Mouse (Mus musculus) liver, adult 2 months (tissue): ENCODE results near the gene Upf3a. TPM values are rescaled to one million over a fixed set of nuclear protein-coding genes. Genes with fewer than 3 reads are reported as not detected.
A peak's percentile ranks its signal among the peaks of the same experiment; 100 is the strongest.

Experiments
- DNase-seq: peaks from one replicate; pipeline ENCODE4 v3.0.0-alpha.2; 2011; ENCODE audit warnings: low read depth, low spot score; ENCODE audit errors: extremely low read depth
- H3K27ac ChIP-seq: fragments of 200-500 bp; replicated peaks from 2 replicates; pipeline ENCODE4 v1.5.1; 2012; ENCODE audit warnings: low read depth, mild to moderate bottlenecking, control low read depth, inconsistent platforms, low read length; ENCODE audit not compliant: insufficient read depth
- H3K27me3 ChIP-seq: fragments of 200-500 bp; 2 replicates; pipeline ENCODE4 v1.6.1; 2012; ENCODE audit warnings: mild to moderate bottlenecking, moderate library complexity, low read length, inconsistent platforms; ENCODE audit not compliant: control insufficient read depth, insufficient read depth
- H3K36me3 ChIP-seq: fragments of 200-500 bp; 2 replicates; pipeline ENCODE4 v1.6.1; 2012; ENCODE audit warnings: low read length, inconsistent platforms; ENCODE audit not compliant: control insufficient read depth, insufficient read depth
- H3K4me1 ChIP-seq: fragments of 200-500 bp; 2 replicates; pipeline ENCODE4 v1.6.1; 2011; ENCODE audit warnings: low read length; ENCODE audit not compliant: control insufficient read depth, insufficient read depth
- H3K4me3 ChIP-seq: fragments of 200-500 bp; 2 replicates; pipeline ENCODE4 v1.5.1; 2011; ENCODE audit warnings: low read depth, mild to moderate bottlenecking, control low read depth, low read length, moderate library complexity; ENCODE audit not compliant: insufficient read depth
- H3K79me2 ChIP-seq: fragments of 200-500 bp; 2 replicates; pipeline ENCODE4 v1.6.1; 2012; ENCODE audit warnings: inconsistent platforms, mild to moderate bottlenecking, low read length, moderate library complexity; ENCODE audit not compliant: control insufficient read depth, insufficient read depth
- H3K9ac ChIP-seq: fragments of 200-500 bp; 2 replicates; pipeline ENCODE4 v1.6.1; 2012; ENCODE audit warnings: low read depth, mild to moderate bottlenecking, control low read depth, inconsistent platforms, low read length
- CTCF ChIP-seq: fragments of 200-500 bp; IDR thresholded peaks from 2 replicates; pipeline ENCODE4 v1.5.1; 2011; ENCODE audit warnings: low read depth, low read length, control low read depth
- POLR2A ChIP-seq: fragments of 200-500 bp; IDR thresholded peaks from 2 replicates; pipeline ENCODE4 v1.6.1; 2011; ENCODE audit warnings: low read length, control low read depth; ENCODE audit not compliant: insufficient read depth; ENCODE audit errors: extremely low read depth
- WGBS: fragments of 180-500 bp; shearing (Covaris S2); methylation state at CpG from one replicate; pipeline ENCODE4 v1.1.7; 2018; 5-methylcytosine and 5-hydroxymethylcytosine counted together
- polyA plus RNA-seq: library from polyadenylated mRNA; depleted of rRNA; stranded (reverse); fragments of >200 nt; gene quantifications from 2 replicates; pipeline ENCODE4 v1.2.3, GENCODE M21; 2012
- total RNA-seq: library from RNA; depleted of rRNA; stranded (reverse); fragments of >200 nt; gene quantifications from 2 replicates; pipeline ENCODE4 v1.2.3, GENCODE M21; 2014

The Upf3a gene
- total and polyA plus RNA-seq, 2 experiments: 3.2 to 5.3 TPM

DNA sequence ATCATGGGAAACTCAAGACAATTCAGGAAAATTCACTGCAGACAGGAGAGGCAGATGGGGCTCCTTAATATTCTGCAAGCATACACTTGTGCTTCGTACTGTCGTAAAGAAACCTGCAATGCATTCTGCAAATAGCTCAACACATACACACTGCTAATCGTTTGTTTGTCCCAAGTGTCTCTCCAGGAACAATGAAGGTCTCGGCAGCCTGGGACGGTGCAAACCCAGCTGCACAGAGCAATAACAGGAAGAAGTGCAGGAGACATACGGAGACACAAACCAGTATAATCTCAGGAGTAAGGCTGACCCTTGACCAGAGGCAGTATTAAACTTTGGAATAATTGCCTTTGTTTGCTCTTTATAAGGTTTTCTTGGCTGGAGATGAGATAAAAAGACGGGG is 28.9 kb upstream of the Upf3a start:
- 79% methylated on average over 7 of the region's 7 CpGs for WGBS
- Histone ChIP-seq H3K4me1 (peaks cover 2% of the 10 kb centered on the region; the same call in 1 of the 2 replicates), H3K4me3 (no peak overlapping the region), H3K9ac (no peak overlapping the region), H3K27me3 (no peaks in the 10 kb centered on the region), H3K79me2 (0 out of 2 replicates have a peak, but pooled peaks cover 4% of the 10 kb centered on the region), H3K27ac (no peak overlapping the region), H3K36me3 (peaks cover 8% of the 10 kb centered on the region; the same call in 1 of the 2 replicates)
- no peak for TF ChIP-seq CTCF
- no peak for TF ChIP-seq POLR2A
- DNase-seq: no peak

DNA sequence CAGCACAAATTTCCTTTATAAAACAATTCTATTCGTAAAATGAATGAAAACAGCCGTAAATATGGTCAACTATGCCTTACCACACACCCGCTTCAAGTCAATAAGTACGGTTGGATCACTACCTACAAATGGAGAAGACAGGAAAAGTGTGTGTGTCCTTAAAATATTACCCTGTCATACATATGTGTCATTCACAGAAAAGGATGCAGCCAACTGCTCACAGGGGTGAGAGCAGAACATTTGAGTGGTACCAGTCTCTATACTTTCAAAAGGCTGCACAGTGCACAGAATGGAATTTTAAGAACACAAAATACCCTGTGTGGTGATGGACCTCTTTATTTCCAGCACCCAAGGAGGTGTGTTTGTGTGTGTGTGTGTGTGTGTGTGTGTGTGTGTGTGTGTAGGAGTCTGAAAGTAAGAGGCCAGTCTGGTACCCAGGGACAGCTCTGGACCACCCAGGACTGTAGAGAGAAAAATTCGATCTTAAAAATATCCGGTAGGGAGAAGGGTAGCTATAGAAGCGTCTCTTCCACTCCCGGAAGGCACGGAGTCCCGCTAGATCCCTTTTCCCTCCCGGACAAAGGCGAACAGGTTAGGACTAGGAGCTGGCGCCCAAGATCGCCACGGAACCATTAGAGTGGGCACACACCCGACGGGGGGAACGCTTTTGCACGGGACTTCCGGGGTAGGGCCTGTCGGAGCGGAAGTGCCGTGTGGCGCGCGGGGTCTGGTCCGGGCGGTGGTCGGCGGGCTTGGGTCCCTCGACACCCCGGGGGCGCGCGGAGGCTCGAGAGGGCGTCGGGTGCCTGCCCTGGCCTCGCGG is 28.2 kb upstream of the Upf3a start, which contains the start of gene Cdc16:
Gene Cdc16, plus strand, starts transcription at position 695 of the 823 bp plus-strand sequence.
- 9% methylated on average over 40 of the region's 40 CpGs for WGBS
- peak; percentile 68 for DNase-seq
- no peaks in the 10 kb centered on the region for H3K27me3 ChIP-seq
- H3K9ac ChIP-seq: peak within 1 kb of the TSS; percentile 98
- 0 out of 2 replicates have a peak, but pooled peaks cover 4% of the 10 kb centered on the region for H3K79me2 ChIP-seq
- peaks cover 9% of the 10 kb centered on the region; the same call in 1 of the 2 replicates for H3K36me3 ChIP-seq
- TF ChIP-seq CTCF: no peak
- peak; percentile 37; the same call in 1 of the 2 replicates for TF ChIP-seq POLR2A
- H3K27ac ChIP-seq: peak within 1 kb of the TSS; percentile 52; the same call in 1 of the 2 replicates
- H3K4me3 ChIP-seq: peak within 1 kb of the TSS; percentile 93
- peaks cover 2% of the 10 kb centered on the region; the same call in 1 of the 2 replicates for H3K4me1 ChIP-seq

DNA sequence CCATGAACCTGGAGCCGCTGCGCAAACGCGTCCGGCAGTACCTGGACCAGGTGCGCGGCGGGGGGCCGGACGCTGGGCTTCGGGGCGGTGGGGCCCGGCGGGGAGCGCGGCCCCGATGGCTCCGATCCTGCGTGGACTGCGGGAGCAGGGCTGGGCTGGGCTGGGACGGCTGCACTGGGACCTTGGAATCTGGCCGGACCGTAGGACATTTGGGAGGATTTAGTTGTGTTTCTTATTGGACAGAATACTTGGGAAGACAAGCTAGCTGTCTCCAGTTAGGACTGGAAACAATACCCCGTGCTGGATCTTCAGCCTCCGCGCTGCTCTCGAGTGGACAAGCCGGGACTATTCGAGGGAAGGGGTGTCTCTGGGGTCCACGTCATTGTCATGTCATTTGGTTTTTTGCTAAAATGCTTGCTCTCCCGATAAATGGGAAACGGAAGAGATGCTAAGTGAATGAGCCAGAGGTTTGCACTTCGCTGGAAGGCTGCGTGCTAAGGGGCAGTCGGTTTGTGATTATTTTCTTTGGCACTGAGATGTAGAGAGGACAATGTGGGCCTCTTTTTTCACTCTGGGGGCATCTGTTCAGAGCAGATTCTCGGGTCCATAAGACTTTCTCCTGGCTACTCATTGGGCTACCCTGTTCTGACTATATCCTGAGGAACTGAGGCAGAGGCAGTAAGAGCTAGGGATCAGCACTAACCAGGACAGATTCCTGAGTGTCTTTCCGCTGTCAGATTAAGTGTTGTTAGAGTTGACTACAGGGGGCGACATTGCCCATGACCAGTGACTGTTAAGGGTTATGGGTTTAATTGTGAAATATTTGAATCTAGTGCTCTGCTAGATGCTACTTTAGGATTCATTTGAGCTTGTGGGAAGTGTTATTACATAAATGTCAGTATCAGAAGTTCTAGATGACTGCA is 27.3 kb upstream of the Upf3a start:
- DNase-seq: peak; percentile 55
- Histone ChIP-seq H3K4me3 (peak overlapping the region; percentile 93), H3K79me2 (0 out of 2 replicates have a peak, but pooled peaks cover 4% of the 10 kb centered on the region), H3K27ac (peak overlapping the region; percentile 52; the same call in 1 of the 2 replicates), H3K4me1 (peaks cover 2% of the 10 kb centered on the region; the same call in 1 of the 2 replicates), H3K27me3 (no peaks in the 10 kb centered on the region), H3K9ac (peak overlapping the region; percentile 98), H3K36me3 (peaks cover 16% of the 10 kb centered on the region)
- no peak for TF ChIP-seq POLR2A
- no peak for TF ChIP-seq CTCF
- under 1% methylated on average over 38 of the region's 38 CpGs for WGBS

DNA sequence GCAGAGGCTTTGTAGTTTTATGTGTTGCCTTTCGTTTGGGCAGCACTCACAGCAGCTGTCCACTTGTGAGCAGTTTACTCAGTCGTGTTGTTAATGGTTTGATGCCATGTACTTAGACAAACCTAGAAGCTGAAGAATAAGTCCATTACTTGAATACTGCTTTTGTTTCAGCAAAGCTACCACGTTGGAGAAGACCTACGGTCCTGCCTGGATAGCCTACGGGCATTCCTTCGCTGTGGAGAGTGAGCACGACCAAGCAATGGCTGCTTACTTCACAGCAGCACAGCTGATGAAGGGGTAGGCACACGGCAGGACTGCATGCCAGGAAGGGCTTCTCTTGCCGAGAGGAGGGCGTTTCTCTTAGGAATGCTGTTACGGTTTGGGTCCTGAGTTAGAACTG is 16.2 kb upstream of the Upf3a start:
- peaks cover 81% of the 10 kb centered on the region for H3K36me3 ChIP-seq

DNA sequence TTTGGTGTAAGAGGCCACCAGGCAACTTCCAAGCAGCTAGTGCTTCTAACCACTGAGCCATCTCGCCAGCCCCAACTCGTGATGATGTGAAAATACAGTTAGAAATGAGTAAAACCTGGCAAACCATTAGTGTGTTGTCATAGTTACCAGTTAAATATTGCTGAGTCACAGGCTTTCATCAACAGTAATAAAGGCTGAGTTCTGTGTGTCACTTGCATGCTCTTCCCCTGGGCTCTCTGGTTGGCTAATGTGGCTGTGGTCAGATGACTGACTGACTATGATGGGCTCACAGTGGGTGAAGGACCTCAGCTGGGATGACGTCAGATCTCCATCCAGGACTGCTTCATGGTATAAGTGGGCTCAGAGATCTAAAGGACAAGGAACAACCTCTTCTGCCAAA is 4.9 kb upstream of the Upf3a start:
- peaks cover 34% of the 10 kb centered on the region for H3K36me3 ChIP-seq
- H3K27me3 ChIP-seq: no peaks in the 10 kb centered on the region
- no peak overlapping the region for H3K9ac ChIP-seq
- peaks cover 2% of the 10 kb centered on the region; the same call in 1 of the 2 replicates for H3K4me1 ChIP-seq
- H3K79me2 ChIP-seq: no peaks in the 10 kb centered on the region
- H3K4me3 ChIP-seq: no peak overlapping the region
- 61% methylated on average over 3 of the region's 3 CpGs for WGBS
- H3K27ac ChIP-seq: no peak overlapping the region
- DNase-seq: no peak
- TF ChIP-seq POLR2A (no peak), CTCF (no peak)

More for the DNA sequence above, 16.2 kb upstream of the Upf3a start:
- no peaks in the 10 kb centered on the region for H3K79me2 ChIP-seq
- 87% methylated on average over 11 of the region's 11 CpGs for WGBS
- H3K27ac ChIP-seq: no peak overlapping the region
- no peaks in the 10 kb centered on the region for H3K27me3 ChIP-seq
- no peak for DNase-seq
- H3K4me1 ChIP-seq: no peaks in the 10 kb centered on the region
- TF ChIP-seq CTCF (no peak), POLR2A (no peak)
- no peak overlapping the region for H3K4me3 ChIP-seq
- H3K9ac ChIP-seq: no peak overlapping the region
